Mouse (Mus musculus) thymus, adult 18-20 months (tissue): ENCODE data around the gene Tmprss9.
"Not testable (repeated sequence)": the region's sequence is repeated elsewhere in the genome, so short reads cannot be mapped to it uniquely, and the experiment has no call there.

Experiments used
- DNase-seq, 2 experiments: peaks; one replicate each; pipeline ENCODE4 v3.0.0; 2022; ENCODE audit warnings: mixed read lengths in 2 of 2

Tmprss9 gene

GRCm38 (mm10) chr10:80871581-80871980 lies at the start of gene Tmprss9:
Tmprss9 (plus strand) TSS chr10:80871848.
- no peak for DNase-seq

- no peak for DNase-seq
These were observed 49.7 kb upstream of the Tmprss9 start for GRCm38 (mm10) chr10:80821991-80822390.

- no peak for DNase-seq
These were observed 49.1 kb upstream of the Tmprss9 start for GRCm38 (mm10) chr10:80822528-80822927.

GRCm38 (mm10) chr10:80823316-80823715 lies 48.3 kb upstream of the Tmprss9 start:
- DNase-seq = no peak

GRCm38 (mm10) chr10:80823847-80824643 lies 47.6 kb upstream of the Tmprss9 start:
- no peak for DNase-seq

- no peak for DNase-seq
These were observed 46.8 kb upstream of the Tmprss9 start for GRCm38 (mm10) chr10:80824827-80825226.

GRCm38 (mm10) chr10:80826151-80827062 lies 45.2 kb upstream of the Tmprss9 start, which contains the start of gene Oaz1:
Oaz1 (plus strand) TSS chr10:80826656.
- peak; percentile 99 to 100 for DNase-seq

GRCm38 (mm10) chr10:80827063-80827869 lies 44.4 kb upstream of the Tmprss9 start:
- DNase-seq = no peak

- DNase-seq = no peak
These were observed 43.7 kb upstream of the Tmprss9 start for GRCm38 (mm10) chr10:80827870-80828420.

- not testable (repeated sequence) for DNase-seq
These were observed 43.1 kb upstream of the Tmprss9 start for GRCm38 (mm10) chr10:80828587-80828986.

GRCm38 (mm10) chr10:80829359-80830278 lies 42.0 kb upstream of the Tmprss9 start:
- DNase-seq = no peak

GRCm38 (mm10) chr10:80831136-80831535 lies 40.5 kb upstream of the Tmprss9 start:
- DNase-seq = peak; percentile 40 to 61

- no peak for DNase-seq
These were observed 38.8 kb upstream of the Tmprss9 start for GRCm38 (mm10) chr10:80832818-80833217.

GRCm38 (mm10) chr10:80835617-80836016 lies 36.0 kb upstream of the Tmprss9 start:
- DNase-seq = no peak

GRCm38 (mm10) chr10:80836949-80837379 lies 34.7 kb upstream of the Tmprss9 start:
- no peak for DNase-seq

GRCm38 (mm10) chr10:80837827-80838226 lies 33.8 kb upstream of the Tmprss9 start:
- no peak for DNase-seq

- DNase-seq = no peak
These were observed 33.2 kb upstream of the Tmprss9 start for GRCm38 (mm10) chr10:80838346-80838912.

GRCm38 (mm10) chr10:80839848-80840247 lies 31.8 kb upstream of the Tmprss9 start:
- no peak for DNase-seq

GRCm38 (mm10) chr10:80841685-80842084 lies 30.0 kb upstream of the Tmprss9 start:
- no peak for DNase-seq

GRCm38 (mm10) chr10:80842334-80842733 lies 29.3 kb upstream of the Tmprss9 start:
- DNase-seq = no peak
